Mouse (Mus musculus): ENCODE results near the gene Slc44a1.
A peak's percentile ranks its signal among the peaks of the same experiment; 100 is the strongest.

The Slc44a1 gene

DNA sequence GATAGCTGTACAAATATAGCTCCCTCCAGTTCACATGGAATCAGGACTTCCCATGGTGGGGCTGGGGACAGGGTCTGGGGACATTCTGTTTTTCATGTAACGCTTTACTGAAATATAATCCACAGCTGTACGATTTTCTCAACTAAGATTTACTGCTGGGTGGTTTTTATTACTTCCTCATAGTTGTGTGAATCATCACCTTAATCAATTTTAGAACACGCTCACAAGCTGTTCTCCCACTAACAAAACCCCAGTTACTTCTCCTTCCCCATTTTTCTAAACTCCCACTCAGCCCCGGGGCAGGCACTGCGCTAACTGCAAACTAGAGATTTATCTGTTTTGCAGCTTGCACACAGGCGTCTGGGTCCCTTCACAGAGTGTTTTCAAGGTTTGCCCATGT is 28.8 kb downstream of the Slc44a1 start:
- no peak for DNase-seq (ENCODE audit: low spot score in 2 of 2)

DNA sequence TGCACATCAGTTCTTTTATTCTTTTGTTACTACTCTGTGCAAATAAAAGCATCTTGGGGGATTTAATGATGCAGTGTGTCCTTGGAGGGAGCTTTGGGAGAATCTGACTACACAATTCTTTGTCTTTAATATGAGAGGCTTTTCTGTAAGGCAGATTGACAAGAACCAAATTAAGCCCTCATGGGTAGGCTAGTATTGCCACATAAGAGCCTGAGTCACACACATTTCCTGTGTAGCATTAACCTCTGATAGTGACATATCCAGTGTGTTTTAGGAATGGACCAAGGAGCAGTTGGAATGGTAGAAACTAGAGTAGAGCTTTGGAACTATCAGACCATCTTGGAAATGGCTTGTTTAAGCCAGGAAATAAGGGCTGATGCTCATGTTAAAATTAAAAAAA is 33.9 kb downstream of the Slc44a1 start:
- DNase-seq (ENCODE audit: low spot score in 2 of 2): no peak

- no peak for DNase-seq (ENCODE audit: low spot score in 2 of 2)
Observed at GRCm38 (mm10) chr4:53475230-53475952, 35.2 kb downstream of the Slc44a1 start.

DNA sequence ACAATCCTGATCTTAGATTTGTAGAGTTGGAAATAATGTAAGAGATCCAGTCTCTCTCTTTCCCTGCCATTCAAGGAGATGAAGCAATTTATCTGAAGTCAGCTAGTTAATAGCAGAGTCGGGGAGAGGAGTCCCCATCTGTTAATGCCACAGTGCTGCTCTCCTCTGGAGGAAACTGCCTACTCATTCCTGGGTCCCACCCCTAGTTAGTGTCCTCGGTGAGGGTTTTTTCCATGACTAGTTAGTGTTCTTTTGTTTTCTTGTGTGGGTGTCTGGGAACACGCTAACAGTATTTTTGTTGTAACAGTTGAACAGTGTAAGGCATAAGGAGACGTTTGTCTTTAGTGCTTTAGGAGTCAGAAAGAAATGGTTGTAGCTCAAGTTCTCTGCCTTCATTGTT is 38.4 kb downstream of the Slc44a1 start:
- DNase-seq (ENCODE audit: low spot score in 2 of 2): no peak

GRCm38 (mm10) chr4:53487216-53488188 is 47.3 kb downstream of the Slc44a1 start:
- no peak for DNase-seq (ENCODE audit: low spot score in 2 of 2)

GRCm38 (mm10) chr4:53488803-53489202 is 48.6 kb downstream of the Slc44a1 start:
- DNase-seq (ENCODE audit: low spot score in 2 of 2): no peak

GRCm38 (mm10) chr4:53490371-53490770 is 50.2 kb downstream of the Slc44a1 start:
- DNase-seq (ENCODE audit: low spot score in 2 of 2): no peak

DNA sequence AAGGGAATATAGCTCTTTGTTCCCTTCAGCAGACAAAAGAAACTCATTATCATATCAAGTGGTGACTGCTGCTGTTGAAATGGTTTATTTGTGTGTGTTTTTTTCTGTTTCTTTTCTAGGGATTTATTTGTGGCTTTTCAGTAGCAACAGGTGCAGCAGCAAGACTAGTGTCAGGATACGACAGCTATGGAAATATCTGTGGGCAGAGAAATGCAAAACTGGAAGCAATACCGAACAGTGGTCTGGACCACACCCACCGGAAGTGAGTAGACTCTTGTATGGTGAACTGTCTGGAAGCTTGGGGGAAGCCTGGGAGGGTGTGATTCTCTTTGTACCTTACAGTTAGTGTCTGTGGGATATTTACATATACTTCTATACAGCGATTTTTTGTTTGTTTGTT is 51.1 kb downstream of the Slc44a1 start:
- no peak for DNase-seq (ENCODE audit: low spot score in 2 of 2)

- no peak for DNase-seq (ENCODE audit: low spot score in 2 of 2)
Observed at GRCm38 (mm10) chr4:53495646-53496045, 55.4 kb downstream of the Slc44a1 start.

DNA sequence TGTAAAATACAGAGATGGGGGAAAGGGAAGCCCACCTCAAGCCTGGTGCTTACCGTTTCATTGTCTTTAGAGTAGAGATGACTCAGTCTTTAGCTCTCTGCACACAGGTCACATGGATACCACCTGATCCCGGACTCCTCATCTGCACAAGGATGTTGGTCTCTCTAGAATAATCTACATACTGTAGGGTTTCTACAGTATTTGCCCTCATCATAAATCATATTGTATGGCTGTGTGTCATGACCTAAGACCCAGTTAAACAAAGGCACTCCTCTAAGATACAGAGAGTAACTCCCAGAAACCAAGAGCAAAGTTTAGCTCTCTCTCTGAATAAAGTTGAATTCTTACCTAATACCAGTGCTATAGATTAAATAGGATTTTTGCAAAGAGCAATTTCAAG is 62.6 kb downstream of the Slc44a1 start:
- no peak for DNase-seq (ENCODE audit: low spot score in 2 of 2)

DNA sequence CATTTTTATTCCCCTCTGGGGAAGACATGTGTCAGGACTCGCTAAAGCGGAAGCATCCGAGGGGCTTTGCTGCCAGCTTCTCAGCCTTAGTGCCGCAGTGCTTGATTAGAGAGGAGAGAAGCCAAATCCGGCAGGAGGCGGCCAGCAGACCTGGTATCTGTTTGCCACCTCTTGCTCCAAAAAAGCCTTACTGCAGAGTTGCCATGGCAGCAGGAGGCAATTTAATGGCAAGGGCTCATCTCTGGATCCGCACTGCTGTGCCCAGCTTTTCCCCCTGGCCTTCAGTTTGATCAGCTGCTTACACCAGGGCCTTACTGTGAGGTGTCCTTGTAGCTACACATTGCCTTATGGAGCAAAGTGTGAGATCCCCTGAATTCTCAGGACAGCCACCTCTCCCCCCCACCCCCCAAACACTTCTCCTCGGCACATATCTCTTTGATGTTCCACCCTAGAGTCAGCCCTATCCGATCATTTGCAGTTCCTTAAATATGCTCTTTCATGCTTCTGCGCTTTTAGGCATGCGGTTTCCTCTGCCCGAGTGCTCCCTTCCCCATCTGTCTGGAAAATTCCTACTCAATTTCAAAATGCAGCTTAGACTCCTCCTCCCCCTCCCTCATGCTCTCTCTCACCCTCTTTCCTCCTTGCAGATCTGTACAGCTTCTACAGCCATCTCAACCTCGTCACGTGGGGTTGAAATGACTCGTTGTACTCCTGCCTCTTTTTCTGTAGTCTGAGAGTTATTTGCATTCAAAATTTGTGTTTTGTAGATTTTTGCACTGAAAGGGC is 72.1 kb downstream of the Slc44a1 start:
- DNase-seq (ENCODE audit: low spot score in 2 of 2): peak; percentile 45

DNA sequence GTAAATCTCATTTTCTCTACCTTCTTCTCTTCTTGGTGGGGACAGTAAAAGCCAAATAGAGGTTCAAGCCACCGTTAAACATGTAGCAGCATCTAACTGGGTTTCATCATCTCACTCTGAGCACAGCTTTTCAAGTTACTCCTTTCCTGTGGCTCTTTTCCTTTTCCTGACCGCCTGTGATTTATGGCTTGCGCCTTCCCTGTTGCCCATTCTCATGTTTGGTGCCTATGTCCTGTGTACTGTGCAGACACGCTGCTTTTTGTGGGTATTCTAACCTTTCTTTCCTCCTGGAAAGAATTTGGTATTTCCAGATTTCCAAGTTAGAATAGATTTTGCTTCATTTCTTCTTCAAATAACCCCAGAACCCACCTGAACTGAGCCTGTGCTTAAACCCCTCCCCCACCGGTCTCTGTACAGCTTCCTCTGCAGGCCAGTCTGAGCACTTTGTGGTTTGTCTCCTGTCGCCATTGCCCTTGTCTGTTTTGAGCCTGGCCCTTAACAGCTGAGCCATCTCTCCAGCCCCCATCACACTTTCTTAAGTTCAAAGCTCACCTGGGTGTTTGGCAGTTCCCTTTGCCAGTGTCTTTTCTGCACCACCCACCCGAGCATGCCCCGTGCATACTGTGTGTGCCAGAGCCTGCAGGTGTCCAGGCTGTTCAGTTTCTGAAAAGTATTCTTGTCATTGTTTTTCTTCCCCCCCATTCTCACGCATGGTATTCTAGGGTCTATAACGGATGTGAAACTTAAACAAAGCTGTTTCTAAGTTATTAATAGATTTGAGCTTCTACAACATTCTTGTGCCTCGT is 73.3 kb downstream of the Slc44a1 start:
- no peak for DNase-seq (ENCODE audit: low spot score in 2 of 2)

DNA sequence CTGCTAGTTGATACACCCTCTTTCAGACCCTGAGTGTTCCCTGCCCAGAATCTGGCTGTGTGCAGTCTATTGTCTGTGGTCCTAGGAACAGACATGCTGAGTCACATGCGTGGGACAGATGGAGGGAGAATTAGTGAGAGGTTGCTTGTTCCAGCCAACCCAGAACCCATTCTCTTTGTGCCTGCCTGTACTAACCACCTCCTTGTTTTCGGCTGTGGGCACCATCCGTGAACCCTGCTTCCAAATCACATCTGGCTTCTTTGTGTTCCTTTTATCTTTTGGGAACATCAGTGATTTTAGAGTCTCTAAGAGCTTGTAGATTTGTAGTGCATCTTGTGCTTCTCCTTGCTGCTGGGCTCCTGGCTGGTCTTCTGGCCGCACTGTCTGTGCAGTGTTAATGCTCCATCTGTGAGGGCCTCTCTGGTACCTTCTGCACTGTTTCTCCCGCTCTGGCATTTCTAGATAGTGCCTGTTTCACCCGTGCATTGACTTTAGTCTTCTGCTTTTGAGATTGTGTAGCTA is 75.9 kb downstream of the Slc44a1 start:
- DNase-seq (ENCODE audit: low spot score in 2 of 2): no peak

DNA sequence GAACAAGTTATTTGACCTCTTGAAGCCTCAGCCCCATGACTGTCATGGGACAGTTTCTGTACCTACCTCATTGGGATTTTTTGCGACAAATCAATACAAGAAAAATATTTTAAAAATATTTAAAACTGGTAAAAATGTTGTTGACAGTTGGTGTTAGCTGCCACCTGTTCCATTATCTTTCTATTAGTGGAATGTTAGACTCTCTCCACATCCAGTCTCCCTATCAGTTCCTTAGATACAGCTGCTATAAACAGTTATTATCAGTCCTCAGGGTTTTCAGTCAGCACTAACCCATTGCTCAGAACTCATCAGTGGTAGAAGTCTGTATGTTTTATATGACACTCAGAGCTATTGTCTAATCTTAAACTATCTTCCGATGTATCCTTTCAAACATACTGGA is 79.2 kb downstream of the Slc44a1 start:
- no peak for DNase-seq (ENCODE audit: low spot score in 2 of 2)

DNA sequence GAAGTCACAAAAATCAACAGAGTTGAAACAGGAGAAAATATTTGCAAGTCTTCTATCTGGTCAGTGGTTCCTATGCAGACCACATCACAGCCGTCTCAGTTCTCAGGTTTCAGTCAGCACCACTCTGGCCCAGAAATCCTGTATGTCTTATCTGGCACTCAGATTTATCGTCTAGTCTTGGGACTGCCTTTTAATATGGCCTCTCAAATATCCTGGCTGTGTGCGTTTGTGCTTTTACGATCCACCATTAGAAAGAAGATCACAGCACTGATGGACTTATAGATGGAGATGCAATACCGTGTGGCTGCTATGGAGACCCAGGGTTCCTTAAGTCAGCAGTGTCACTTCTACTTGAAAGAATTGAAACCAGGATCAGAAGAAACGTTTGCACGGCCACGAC is 80.8 kb downstream of the Slc44a1 start:
- DNase-seq (ENCODE audit: low spot score in 2 of 2): no peak

- DNase-seq (ENCODE audit: low spot score in 2 of 2): no peak
Observed at GRCm38 (mm10) chr4:53522655-53523054, 82.4 kb downstream of the Slc44a1 start.

- no peak for DNase-seq (ENCODE audit: low spot score in 2 of 2)
Observed at GRCm38 (mm10) chr4:53525503-53525902, 85.3 kb downstream of the Slc44a1 start.

- DNase-seq (ENCODE audit: low spot score in 2 of 2): no peak
Observed at GRCm38 (mm10) chr4:53525994-53526393, 85.8 kb downstream of the Slc44a1 start.

DNA sequence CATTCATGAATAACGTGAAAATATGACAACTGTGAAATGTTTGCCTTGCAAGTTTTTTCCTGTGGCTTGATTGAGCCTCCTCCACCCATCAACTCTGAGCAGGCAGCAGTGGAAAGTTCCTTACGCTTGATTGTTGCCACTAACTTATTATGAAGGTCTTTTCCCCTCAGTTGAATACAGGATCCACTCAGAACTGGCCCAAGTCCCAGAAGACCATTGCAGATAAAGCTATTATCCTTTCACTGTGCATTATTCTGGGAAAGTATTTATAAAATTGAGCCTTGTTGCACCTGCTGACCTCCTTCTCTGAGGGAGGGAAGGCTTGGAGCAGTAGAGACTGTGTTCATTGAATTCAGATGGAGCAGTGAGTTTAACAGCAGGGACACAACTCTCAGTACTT is 86.2 kb downstream of the Slc44a1 start:
- no peak for DNase-seq (ENCODE audit: low spot score in 2 of 2)

DNA sequence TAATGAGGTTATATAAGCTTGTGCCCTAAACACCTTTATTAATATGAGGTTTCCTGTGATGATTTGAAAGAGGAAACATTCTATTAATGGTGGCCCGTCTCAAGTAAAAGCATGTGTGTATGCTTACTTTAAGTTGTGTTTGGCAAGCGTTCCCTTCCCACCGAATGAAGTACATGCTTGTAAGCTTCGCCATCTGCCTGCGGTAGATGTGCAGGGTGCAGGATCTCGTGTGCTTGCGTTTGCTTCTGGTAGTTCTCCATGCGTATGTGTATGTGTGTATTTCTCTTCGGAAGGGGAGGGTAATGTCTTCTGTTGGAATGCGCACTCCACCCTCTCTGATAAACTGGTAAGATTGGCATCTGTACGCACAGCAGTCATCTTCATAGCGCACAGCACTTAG is 95.6 kb downstream of the Slc44a1 start:
- DNase-seq (ENCODE audit: low spot score in 2 of 2): no peak

DNA sequence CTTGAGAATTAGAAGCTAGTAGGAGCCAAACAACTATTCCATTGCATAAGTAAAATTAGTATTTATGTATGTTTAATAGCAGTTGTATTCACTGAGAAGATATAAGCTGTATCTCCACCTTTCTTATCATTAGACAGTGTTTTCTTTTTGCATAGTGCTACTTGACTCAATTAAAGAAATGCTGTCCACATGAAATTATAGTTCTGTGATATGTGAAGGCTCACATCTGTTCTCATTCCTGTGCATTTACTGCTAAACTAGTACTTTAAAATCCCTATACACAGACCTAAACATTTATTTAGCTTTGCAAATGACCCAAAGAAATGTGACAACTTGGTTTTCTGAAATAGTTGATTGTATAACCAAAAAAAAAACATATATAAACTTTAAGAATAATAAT is 96.9 kb downstream of the Slc44a1 start:
- DNase-seq (ENCODE audit: low spot score in 2 of 2): no peak
